Mouse (Mus musculus) embryonic facial prominence, embryonic 13.5 days (tissue): ENCODE data around the gene Stat5a. TPM values are rescaled to one million over a fixed set of nuclear protein-coding genes. Genes with fewer than 3 reads are reported as not detected.

Experiments
- ATAC-seq: fragments of 200-750 bp; cut with Nextera tagmentation; 2 replicates; pipeline ENCODE4 v1.8.0; 2017; ENCODE audit warnings: low read depth; ENCODE audit not compliant: insufficient number of reproducible peaks, insufficient read depth, low FRiP score, low TSS enrichment
- H3K27ac ChIP-seq: fragments of 300-500 bp; sonication (generic); 2 replicates; pipeline ENCODE4 v1.5.1; 2015; ENCODE audit warnings: moderate library complexity, mild to moderate bottlenecking, inconsistent platforms
- H3K27me3 ChIP-seq: fragments of 300-500 bp; sonication (generic); 2 replicates; pipeline ENCODE4 v1.6.1; 2015; ENCODE audit warnings: mild to moderate bottlenecking, inconsistent platforms
- H3K36me3 ChIP-seq: fragments of 300-500 bp; sonication (generic); 2 replicates; pipeline ENCODE4 v1.6.1; 2015; ENCODE audit warnings: mild to moderate bottlenecking, inconsistent platforms
- H3K4me1 ChIP-seq: fragments of 300-500 bp; sonication (generic); 2 replicates; pipeline ENCODE4 v1.6.1; 2015; ENCODE audit warnings: inconsistent platforms
- H3K4me2 ChIP-seq: fragments of 300-500 bp; sonication (generic); 2 replicates; pipeline ENCODE4 v1.6.1; 2015; ENCODE audit warnings: moderate library complexity, mild to moderate bottlenecking, inconsistent platforms
- H3K4me3 ChIP-seq: fragments of 300-500 bp; sonication (generic); 2 replicates; pipeline ENCODE4 v1.5.1; 2015; ENCODE audit warnings: mild to moderate bottlenecking, inconsistent platforms
- H3K9ac ChIP-seq: fragments of 300-500 bp; sonication (generic); 2 replicates; pipeline ENCODE4 v1.6.1; 2015; ENCODE audit warnings: mild to moderate bottlenecking, inconsistent platforms
- H3K9me3 ChIP-seq: fragments of 300-500 bp; sonication (generic); 2 replicates; pipeline ENCODE4 v1.6.1; 2016; ENCODE audit warnings: inconsistent platforms
- WGBS: fragments of 180-500 bp; shearing (Covaris S2); methylation state at CpG from one replicate; pipeline ENCODE4 v1.1.7; 2015; ENCODE audit warnings: mixed read lengths; 5-methylcytosine and 5-hydroxymethylcytosine counted together
- polyA plus RNA-seq: library from polyadenylated mRNA; unstranded; fragments of >200 nt; fragmentation: Nextera tagmentation; extraction: Ambion mirVana; gene quantifications from 2 replicates; pipeline ENCODE4 v1.2.1, GENCODE M21; 2015

Stat5a gene
- polyA plus RNA-seq, 1 experiment from 2014 or later: 4.9 TPM

- Histone ChIP-seq H3K9me3 (no peaks in the 10 kb centered on the region), H3K4me2 (no peak overlapping the region), H3K9ac (no peak overlapping the region), H3K4me3 (no peak overlapping the region), H3K27ac (no peak overlapping the region), H3K4me1 (peaks cover 43% of the 10 kb centered on the region), H3K27me3 (peaks cover 33% of the 10 kb centered on the region), H3K36me3 (no peaks in the 10 kb centered on the region)
- WGBS: 85% methylated on average over 13 of the region's 13 CpGs
- no peak for ATAC-seq
Observed at GRCm38 (mm10) chr11:100821605-100822220, 37.4 kb upstream of the Stat5a start.

DNA sequence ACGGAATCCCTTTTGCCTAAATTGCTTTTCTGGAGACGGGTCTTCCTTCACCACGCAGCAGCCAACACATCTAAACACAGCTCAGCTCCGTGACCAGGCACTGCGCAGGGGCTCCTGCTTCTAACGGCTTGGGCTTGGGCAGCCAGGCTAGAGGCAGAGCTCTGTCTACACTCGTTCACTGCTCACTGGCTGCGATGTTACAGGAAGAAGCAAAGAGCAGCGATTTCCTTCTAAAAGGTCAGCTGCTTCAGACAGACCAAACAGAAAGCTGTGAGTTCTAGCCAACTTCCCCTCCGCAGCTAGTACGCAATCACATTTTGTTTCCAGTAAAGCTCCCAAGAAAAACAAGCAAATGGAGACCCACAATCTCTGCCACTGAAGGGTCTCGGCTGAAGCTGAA is 36.8 kb upstream of the Stat5a start:
- Histone ChIP-seq H3K27ac (no peak overlapping the region), H3K36me3 (no peaks in the 10 kb centered on the region), H3K4me2 (no peak overlapping the region), H3K9me3 (no peaks in the 10 kb centered on the region), H3K4me3 (no peak overlapping the region), H3K27me3 (peaks cover 32% of the 10 kb centered on the region), H3K4me1 (peaks cover 43% of the 10 kb centered on the region), H3K9ac (no peak overlapping the region)
- no peak for ATAC-seq
- WGBS: 71% methylated on average over 12 of the region's 12 CpGs

- Histone ChIP-seq H3K4me1 (peaks cover 38% of the 10 kb centered on the region), H3K9me3 (no peaks in the 10 kb centered on the region), H3K4me2 (no peak overlapping the region), H3K9ac (no peak overlapping the region), H3K27me3 (peaks cover 22% of the 10 kb centered on the region), H3K27ac (no peak overlapping the region), H3K4me3 (no peak overlapping the region), H3K36me3 (no peaks in the 10 kb centered on the region)
- no peak for ATAC-seq
- WGBS: 64% methylated on average over 8 of the region's 8 CpGs
Observed at GRCm38 (mm10) chr11:100823543-100824313, 35.4 kb upstream of the Stat5a start.

GRCm38 (mm10) chr11:100824496-100824895 is 34.7 kb upstream of the Stat5a start:
- Histone ChIP-seq H3K4me2 (no peak overlapping the region), H3K4me3 (no peak overlapping the region), H3K9ac (no peak overlapping the region), H3K4me1 (peaks cover 35% of the 10 kb centered on the region), H3K27ac (no peak overlapping the region), H3K36me3 (no peaks in the 10 kb centered on the region), H3K27me3 (peaks cover 21% of the 10 kb centered on the region), H3K9me3 (no peaks in the 10 kb centered on the region)
- 78% methylated on average over 7 of the region's 7 CpGs for WGBS
- ATAC-seq: no peak

DNA sequence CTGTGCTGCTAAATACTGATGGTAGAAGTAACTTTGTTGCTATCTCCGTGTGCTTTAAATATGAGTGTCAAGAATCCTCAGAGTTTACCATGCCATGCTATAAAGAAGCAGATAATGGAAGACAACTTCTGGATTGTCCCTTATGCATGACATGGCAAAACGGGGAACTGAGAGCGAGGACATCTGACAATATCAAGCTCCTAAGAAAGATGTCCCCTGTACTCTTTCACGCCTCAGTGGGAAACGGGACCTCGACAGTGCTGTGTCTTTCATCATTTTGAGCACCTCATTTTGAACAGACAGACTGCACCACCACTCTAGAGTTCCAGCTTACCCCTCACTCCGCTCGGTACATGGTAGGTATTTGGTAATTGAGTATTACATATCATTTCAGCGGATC is 33.7 kb upstream of the Stat5a start:
- WGBS: 86% methylated on average over 9 of the region's 9 CpGs
- no peak overlapping the region for H3K4me2 ChIP-seq
- H3K9ac ChIP-seq: no peak overlapping the region
- H3K27ac ChIP-seq: no peak overlapping the region
- no peaks in the 10 kb centered on the region for H3K36me3 ChIP-seq
- no peak for ATAC-seq
- H3K4me1 ChIP-seq: peaks cover 30% of the 10 kb centered on the region
- no peak overlapping the region for H3K4me3 ChIP-seq
- H3K27me3 ChIP-seq: peaks cover 21% of the 10 kb centered on the region
- H3K9me3 ChIP-seq: no peaks in the 10 kb centered on the region

DNA sequence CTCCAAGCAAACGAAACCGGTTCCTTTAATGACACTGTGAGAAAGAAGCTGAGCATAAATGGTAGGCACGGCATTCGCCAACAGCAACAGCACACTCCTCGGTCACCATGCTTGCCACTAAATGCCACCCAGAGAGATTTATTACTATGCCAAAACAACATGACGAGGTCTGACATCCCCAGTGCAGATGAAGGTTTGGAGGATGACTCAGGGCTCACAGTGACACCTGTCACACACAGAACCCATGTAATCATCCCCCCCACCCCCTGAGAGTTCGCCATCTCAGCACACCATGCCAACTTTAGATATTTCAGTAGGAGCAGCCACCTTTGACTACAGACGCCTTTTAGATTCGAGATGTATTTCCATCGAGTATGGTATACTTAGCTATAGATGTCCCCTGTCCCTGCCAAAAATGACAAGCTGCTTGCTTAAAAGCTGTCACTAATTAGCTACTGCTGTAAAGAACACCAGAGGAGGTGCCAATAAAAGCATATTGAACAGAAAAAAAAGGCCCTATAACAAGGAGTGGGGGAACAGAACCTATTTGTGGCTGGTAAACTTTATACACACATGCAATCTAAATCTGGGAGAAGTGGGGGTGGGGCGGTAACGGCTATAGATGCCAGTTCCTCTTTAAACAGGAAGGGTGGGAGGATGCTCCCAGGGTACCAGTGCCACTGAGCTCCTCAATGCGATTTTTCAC is 32.8 kb upstream of the Stat5a start:
- H3K27me3 ChIP-seq: peaks cover 21% of the 10 kb centered on the region
- no peak overlapping the region for H3K4me2 ChIP-seq
- no peak for ATAC-seq
- WGBS: 86% methylated on average over 13 of the region's 13 CpGs
- no peaks in the 10 kb centered on the region for H3K36me3 ChIP-seq
- peaks cover 30% of the 10 kb centered on the region for H3K4me1 ChIP-seq
- no peak overlapping the region for H3K4me3 ChIP-seq
- H3K9me3 ChIP-seq: no peaks in the 10 kb centered on the region
- no peak overlapping the region for H3K27ac ChIP-seq
- H3K9ac ChIP-seq: no peak overlapping the region

DNA sequence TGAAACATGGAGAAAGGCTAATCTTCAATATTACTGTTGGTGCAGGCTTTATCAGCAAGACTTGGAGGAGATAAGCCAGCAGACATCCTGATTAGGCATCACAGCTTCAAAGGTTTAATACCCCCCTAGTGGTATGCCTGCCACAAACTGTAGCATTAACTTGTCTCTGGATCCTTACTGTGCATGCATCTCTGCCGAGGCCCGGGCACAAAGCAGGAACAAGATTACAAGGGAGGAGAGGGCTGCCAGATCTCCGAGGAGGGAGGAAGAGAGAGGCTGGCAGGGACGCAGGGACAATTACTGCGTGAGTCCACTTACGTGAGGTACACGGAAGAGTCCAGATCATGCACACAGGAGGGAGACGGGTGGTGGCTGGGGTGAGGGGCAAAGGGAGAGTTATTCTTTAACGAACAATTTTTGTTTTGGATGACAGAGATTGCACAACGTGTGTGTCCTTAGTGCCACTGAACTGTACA is 30.4 kb upstream of the Stat5a start:
- H3K4me3 ChIP-seq: no peak overlapping the region
- no peak for ATAC-seq
- H3K27ac ChIP-seq: no peak overlapping the region
- H3K4me1 ChIP-seq: peaks cover 42% of the 10 kb centered on the region
- no peak overlapping the region for H3K9ac ChIP-seq
- 57% methylated on average over 10 of the region's 10 CpGs for WGBS
- no peaks in the 10 kb centered on the region for H3K9me3 ChIP-seq
- H3K27me3 ChIP-seq: peaks cover 15% of the 10 kb centered on the region
- no peaks in the 10 kb centered on the region for H3K36me3 ChIP-seq
- H3K4me2 ChIP-seq: no peak overlapping the region

DNA sequence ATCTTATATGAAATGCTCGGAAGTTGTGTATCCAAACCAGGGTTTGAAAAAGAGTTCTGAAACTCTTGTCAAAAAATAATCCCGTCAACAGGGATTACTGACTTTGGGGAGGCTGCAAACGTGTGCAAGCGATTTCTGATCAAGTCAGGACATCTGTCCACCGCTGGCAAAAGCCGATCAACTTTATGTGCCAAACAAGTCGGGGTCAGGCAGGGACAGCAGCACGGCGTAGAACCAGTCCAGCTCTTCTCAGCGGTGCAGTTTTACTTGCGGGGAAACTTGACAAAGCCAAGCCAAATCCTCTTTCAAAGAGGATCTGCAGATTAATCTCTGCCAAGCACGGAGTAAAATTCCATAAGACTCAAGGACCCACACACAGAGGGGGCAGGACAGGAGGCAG is 29.5 kb upstream of the Stat5a start:
- Histone ChIP-seq H3K36me3 (no peaks in the 10 kb centered on the region), H3K27ac (no peak overlapping the region), H3K9ac (no peak overlapping the region), H3K4me2 (no peak overlapping the region), H3K4me3 (no peak overlapping the region), H3K27me3 (peaks cover 8% of the 10 kb centered on the region; the same call in 1 of the 2 replicates), H3K9me3 (no peaks in the 10 kb centered on the region), H3K4me1 (peaks cover 35% of the 10 kb centered on the region)
- 71% methylated on average over 12 of the region's 12 CpGs for WGBS
- no peak for ATAC-seq

DNA sequence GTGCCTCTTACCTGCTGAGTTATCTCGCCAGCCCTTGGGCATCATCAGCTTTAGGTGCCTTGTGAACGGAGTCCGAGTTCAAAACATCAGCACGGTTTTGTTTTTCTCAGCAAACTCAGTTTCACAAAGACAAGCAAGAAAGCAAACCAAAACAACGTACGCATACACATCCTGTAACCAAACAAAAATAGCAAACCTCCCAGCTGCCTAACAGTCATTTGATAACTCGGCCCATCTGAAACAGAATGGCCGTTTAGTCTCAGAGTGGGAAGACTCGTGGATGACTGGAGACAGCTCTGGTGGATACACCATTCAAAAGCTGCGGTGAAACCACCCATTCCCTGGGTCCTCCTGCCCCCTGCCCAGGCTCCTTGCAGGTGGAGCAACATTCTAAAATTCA is 27.8 kb upstream of the Stat5a start:
- no peak overlapping the region for H3K4me3 ChIP-seq
- no peak for ATAC-seq
- H3K27me3 ChIP-seq: no peaks in the 10 kb centered on the region
- H3K36me3 ChIP-seq: no peaks in the 10 kb centered on the region
- H3K4me1 ChIP-seq: peaks cover 35% of the 10 kb centered on the region
- WGBS: 69% methylated on average over 10 of the region's 10 CpGs
- H3K27ac ChIP-seq: peak overlapping the region; percentile 17; the same call in 1 of the 2 replicates
- no peak overlapping the region for H3K9ac ChIP-seq
- H3K4me2 ChIP-seq: no peak overlapping the region
- H3K9me3 ChIP-seq: no peaks in the 10 kb centered on the region

DNA sequence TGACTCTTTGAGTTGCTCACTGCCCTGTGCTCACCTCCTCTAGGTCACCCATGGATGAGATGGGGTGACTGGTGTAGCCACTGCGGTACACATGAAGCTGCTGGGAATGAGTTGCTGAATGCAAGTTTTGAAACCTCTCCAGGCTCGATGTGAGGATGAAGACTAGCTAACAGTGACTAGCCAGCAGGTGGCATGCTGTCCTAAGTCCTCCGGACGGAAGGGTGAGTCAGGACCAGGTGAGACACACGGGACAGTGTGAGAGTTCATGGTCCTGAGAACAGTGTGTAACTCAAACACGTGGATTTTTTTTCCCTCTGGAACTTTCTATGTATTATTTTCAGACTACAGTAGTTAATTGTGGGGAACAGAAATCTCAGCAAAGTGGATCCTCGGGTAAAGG is 25.7 kb upstream of the Stat5a start:
- H3K27me3 ChIP-seq: no peaks in the 10 kb centered on the region
- no peaks in the 10 kb centered on the region for H3K9me3 ChIP-seq
- peaks cover 32% of the 10 kb centered on the region for H3K4me1 ChIP-seq
- 70% methylated on average over 7 of the region's 7 CpGs for WGBS
- H3K36me3 ChIP-seq: no peaks in the 10 kb centered on the region
- no peak overlapping the region for H3K27ac ChIP-seq
- no peak overlapping the region for H3K4me3 ChIP-seq
- no peak overlapping the region for H3K9ac ChIP-seq
- no peak for ATAC-seq
- H3K4me2 ChIP-seq: no peak overlapping the region

- no peak overlapping the region for H3K4me3 ChIP-seq
- no peaks in the 10 kb centered on the region for H3K27me3 ChIP-seq
- no peak overlapping the region for H3K27ac ChIP-seq
- H3K4me2 ChIP-seq: no peak overlapping the region
- no peaks in the 10 kb centered on the region for H3K36me3 ChIP-seq
- ATAC-seq: no peak
- peaks cover 16% of the 10 kb centered on the region for H3K4me1 ChIP-seq
- no peaks in the 10 kb centered on the region for H3K9me3 ChIP-seq
- no peak overlapping the region for H3K9ac ChIP-seq
- WGBS: 80% methylated on average over 9 of the region's 9 CpGs
Observed at GRCm38 (mm10) chr11:100836923-100837702, 22.0 kb upstream of the Stat5a start.
